Comparison of ENCODE assay signal across 9 mouse cellular contexts in the genomic region with DNA sequence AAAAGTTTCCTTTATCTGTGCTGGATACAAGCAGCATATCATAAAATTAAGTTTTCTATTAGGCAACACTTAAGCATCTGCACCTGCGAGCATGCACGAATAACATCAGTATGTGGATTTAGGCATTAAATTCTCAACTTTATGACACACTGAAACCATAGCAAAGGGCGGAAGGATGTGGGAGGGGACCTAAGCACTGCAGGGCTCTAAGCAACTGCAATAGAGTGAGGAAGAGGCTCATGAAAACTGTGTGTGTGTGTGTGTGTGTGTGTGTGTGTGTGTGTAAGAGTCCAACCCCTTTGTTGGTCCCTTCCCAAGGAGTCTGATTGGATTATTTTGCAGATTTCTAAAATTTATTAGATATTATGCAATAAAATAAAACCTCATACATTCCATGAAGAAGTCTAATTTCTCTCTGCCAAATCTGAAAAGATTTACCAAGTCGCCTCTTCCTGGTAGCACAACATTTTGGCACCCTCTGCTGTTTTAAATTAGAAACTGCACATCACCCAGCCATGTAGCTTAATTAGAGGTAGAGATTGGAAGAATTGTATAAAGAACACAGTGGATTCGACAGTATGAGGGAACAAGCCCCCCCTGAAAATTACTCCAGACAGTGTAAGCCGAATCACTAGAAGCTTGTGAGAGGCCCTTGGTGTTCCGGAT. TPM values are rescaled to one million over a fixed set of nuclear protein-coding genes. Genes with fewer than 3 reads are reported as not detected.
A peak's percentile ranks its signal among the peaks of the same experiment; 100 is the strongest.
DNase-seq lines count a peak whose midpoint lies in the region; ATAC-seq and TF ChIP-seq lines count a peak whose summit lies in the region.
"Had no signal": no experiment of that assay in that cellular context is flagged by ENCODE, and none has a peak within 500 bp of the region (broad histone marks: within the 10 kb centered on the region; RNA-seq: fewer than 3 reads in every experiment).

No protein-coding gene starts in this region.

- H3K4me2 ChIP-seq in midbrain, embryonic 11.5 days: no peak overlapping the region
- no peak overlapping the region for H3K4me2 ChIP-seq in midbrain, embryonic 16.5 days (ENCODE audit: low read length)
- H3K4me2 ChIP-seq in intestine, embryonic 15.5 days (replicated peaks): no peak overlapping the region
- H3K4me2 ChIP-seq: neural tube, embryonic 13.5 days had no signal

- in situ Hi-C loops in Patski (cut with MboI; ENCODE audit: low pct_unique_long_range_greater_than_20kb): loop anchor here (25.0 kb wide), 1 partner anchor 431 kb away; no protein-coding TSS in a partner anchor

- DNase-seq in midbrain, embryonic 11.5 days (ENCODE audit: low spot score, missing footprints): peak; percentile 91
- no peak for DNase-seq in Patski (ENCODE audit: low read depth, low spot score)
- peak; percentile 25 to 56 for DNase-seq in cerebellum, postnatal 25 days
- DNase-seq in left cerebral cortex, postnatal 10 days (ENCODE audit: extremely low spot score in 1 of 2, low spot score in 2 of 2): peak; percentile 35 to 56
- DNase-seq in right cerebral cortex, postnatal 25 days: peak; percentile 22
- no peak for DNase-seq in spleen, postnatal 14 days (ENCODE audit: low spot score in 2 of 2)

- no peak overlapping the region for H3K4me3 ChIP-seq in midbrain, embryonic 11.5 days (ENCODE audit: low read depth, low read length)
- no peak overlapping the region for H3K4me3 ChIP-seq in midbrain, embryonic 16.5 days (ENCODE audit: low read depth, low read length)
- H3K4me3 ChIP-seq in intestine, embryonic 15.5 days (replicated peaks): no peak overlapping the region
- H3K4me3 ChIP-seq: neural tube, embryonic 13.5 days had no signal

- no peaks in the 10 kb centered on the region for H3K4me1 ChIP-seq in midbrain, embryonic 11.5 days (ENCODE audit: control insufficient read depth, insufficient read depth, low read length)
- H3K4me1 ChIP-seq in midbrain, embryonic 16.5 days (ENCODE audit: control insufficient read depth, insufficient read depth, low read length): no peaks in the 10 kb centered on the region
- no peaks in the 10 kb centered on the region for H3K4me1 ChIP-seq in intestine, embryonic 15.5 days (replicated peaks)
- H3K4me1 ChIP-seq: neural tube, embryonic 13.5 days had no signal

- WGBS in midbrain, embryonic 11.5 days: 60% methylated on average over 7 of the region's 7 CpGs
- WGBS in midbrain, embryonic 16.5 days: 55% methylated on average over 7 of the region's 7 CpGs
- WGBS in intestine, embryonic 15.5 days: 39% methylated on average over 7 of the region's 7 CpGs

- no peak overlapping the region for H3K9ac ChIP-seq in midbrain, embryonic 11.5 days (ENCODE audit: low read length)
- no peak overlapping the region for H3K9ac ChIP-seq in midbrain, embryonic 16.5 days (ENCODE audit: low read depth, low read length)
- H3K9ac ChIP-seq in intestine, embryonic 15.5 days: no peak overlapping the region
- H3K9ac ChIP-seq: neural tube, embryonic 13.5 days had no signal

- POLR2A ChIA-PET in Patski (lab: Charles Lee): interaction anchor here (0.5 to 1.5 kb wide), 4 partner anchors 10 to 109 kb away, joined by 3 to 7 read pairs (median 3); no protein-coding TSS in a partner anchor

- no peaks in the 10 kb centered on the region for H3K36me3 ChIP-seq in midbrain, embryonic 11.5 days (ENCODE audit: control insufficient read depth, insufficient read depth, low read length)
- H3K36me3 ChIP-seq in midbrain, embryonic 16.5 days (ENCODE audit: control insufficient read depth, insufficient read depth, low read length): no peaks in the 10 kb centered on the region
- no peaks in the 10 kb centered on the region for H3K36me3 ChIP-seq in intestine, embryonic 15.5 days
- H3K36me3 ChIP-seq: neural tube, embryonic 13.5 days had no signal

- ATAC-seq in midbrain, embryonic 11.5 days (ENCODE audit: low FRiP score): no peak
- ATAC-seq in midbrain, embryonic 16.5 days: no peak
- no peak for ATAC-seq in Patski
- peak; percentile 45; the same call in 1 of the 2 replicates for ATAC-seq in intestine, embryonic 15.5 days

- intact Hi-C loops in left cerebral cortex, postnatal 10 days (cut with DNase I): loop anchor here (10.0 kb wide), 1 partner anchor 228 kb away; no protein-coding TSS in a partner anchor

- H3K9me3 ChIP-seq in midbrain, embryonic 11.5 days (ENCODE audit: control insufficient read depth, low read length): no peaks in the 10 kb centered on the region
- H3K9me3 ChIP-seq in midbrain, embryonic 16.5 days (replicated peaks; ENCODE audit: control insufficient read depth, low read length, poor library complexity, severe bottlenecking): no peaks in the 10 kb centered on the region
- H3K9me3 ChIP-seq in intestine, embryonic 15.5 days: no peaks in the 10 kb centered on the region
- H3K9me3 ChIP-seq: neural tube, embryonic 13.5 days had no signal

- no peaks in the 10 kb centered on the region for H3K27me3 ChIP-seq in midbrain, embryonic 11.5 days (ENCODE audit: control insufficient read depth, insufficient read depth, low read length)
- H3K27me3 ChIP-seq in midbrain, embryonic 16.5 days (ENCODE audit: control insufficient read depth, insufficient read depth, low read depth, low read length): no peaks in the 10 kb centered on the region
- H3K27me3 ChIP-seq in Patski: peaks cover 13% of the 10 kb centered on the region
- no peaks in the 10 kb centered on the region for H3K27me3 ChIP-seq in intestine, embryonic 15.5 days (replicated peaks)
- H3K27me3 ChIP-seq: neural tube, embryonic 13.5 days had no signal

- no peak overlapping the region for H3K27ac ChIP-seq in midbrain, embryonic 11.5 days (ENCODE audit: low read depth, low read length)
- no peak overlapping the region for H3K27ac ChIP-seq in midbrain, embryonic 16.5 days (ENCODE audit: low read length)
- no peak overlapping the region for H3K27ac ChIP-seq in intestine, embryonic 15.5 days
- H3K27ac ChIP-seq: neural tube, embryonic 13.5 days had no signal

- peak; percentile 69 for TF ChIP-seq CTCF in Patski (IDR thresholded peaks at IDR 0.05)

- CTCF ChIA-PET in Patski (lab: Charles Lee): interaction anchor here (0.8 to 5.7 kb wide), 13 partner anchors 9 to 121 kb away, joined by 3 to 59 read pairs (median 5); no protein-coding TSS in a partner anchor

RNA-seq across cellular contexts. Expression of a gene that starts 38.9 kb away (rescaled TPM):
- polyA plus RNA-seq in midbrain, embryonic 11.5 days (2014; fragmentation: Nextera tagmentation; extraction: Ambion mirVana): not detected in 2 replicates
- polyA plus RNA-seq in midbrain, embryonic 16.5 days (2015; fragmentation: Nextera tagmentation; extraction: Ambion mirVana): 0.07 and 0.10 TPM in 2 replicates
- 0.04 TPM for polyA plus RNA-seq in Patski (2021)
- polyA plus RNA-seq in intestine, embryonic 15.5 days (2015; fragmentation: Nextera tagmentation; extraction: Ambion mirVana): 52.1 and 61.9 TPM in 2 replicates
- total RNA-seq in left cerebral cortex, postnatal 10 days (2021): under 1 TPM in 1 of 2 experiments, not detected in 1; 0.14 TPM
- polyA plus RNA-seq: neural tube, embryonic 13.5 days had no signal

Comparison
In these comparisons a context has a peak if more than half of its experiments do, and no peak if none do; other contexts are left out.
1. DNase-seq: peak in midbrain, embryonic 11.5 days (single experiment), cerebellum, postnatal 25 days (2 of 2), left cerebral cortex, postnatal 10 days (2 of 2) and right cerebral cortex, postnatal 25 days (single experiment); none in Patski (single experiment) and spleen, postnatal 14 days (0 of 2).
2. RNA of a gene that starts 38.9 kb away (polyA plus RNA-seq): 52.1 to 61.9 TPM in intestine, embryonic 15.5 days; 0.07 to 0.10 TPM in midbrain, embryonic 16.5 days, 0.04 TPM in Patski (single experiment) and not detected in midbrain, embryonic 11.5 days; every median in the first group is over 10 times any median in the second.